Mouse (Mus musculus) embryonic facial prominence, embryonic 12.5 days (tissue): ENCODE measurements around the gene Zfp292. TPM values are rescaled to one million over a fixed set of nuclear protein-coding genes. Genes with fewer than 3 reads are reported as not detected.

Source experiments
- ATAC-seq: fragments of 200-750 bp; cut with Nextera tagmentation; 2 replicates; pipeline ENCODE4 v1.8.0; 2017; ENCODE audit not compliant: insufficient number of reproducible peaks, insufficient read depth, low FRiP score, low TSS enrichment
- H3K27ac ChIP-seq: fragments of 300-500 bp; sonication (generic); 2 replicates; pipeline ENCODE4 v1.5.1; 2016; ENCODE audit warnings: mild to moderate bottlenecking
- H3K27me3 ChIP-seq: fragments of 300-500 bp; sonication (generic); 2 replicates; pipeline ENCODE4 v1.6.1; 2016; ENCODE audit warnings: mild to moderate bottlenecking, moderate library complexity
- H3K36me3 ChIP-seq: fragments of 300-500 bp; sonication (generic); 2 replicates; pipeline ENCODE4 v1.6.1; 2016; ENCODE audit warnings: mild to moderate bottlenecking
- H3K4me1 ChIP-seq: fragments of 300-500 bp; sonication (generic); 2 replicates; pipeline ENCODE4 v1.6.1; 2016
- H3K4me2 ChIP-seq: fragments of 300-500 bp; sonication (generic); replicated peaks from 2 replicates; pipeline ENCODE4 v1.6.1; 2016; ENCODE audit warnings: mild to moderate bottlenecking, moderate library complexity
- H3K4me3 ChIP-seq: fragments of 300-500 bp; sonication (generic); 2 replicates; pipeline ENCODE4 v1.5.1; 2016; ENCODE audit warnings: mild to moderate bottlenecking
- H3K9ac ChIP-seq: fragments of 300-500 bp; sonication (generic); 2 replicates; pipeline ENCODE4 v1.6.1; 2016; ENCODE audit warnings: mild to moderate bottlenecking, moderate library complexity
- H3K9me3 ChIP-seq: fragments of 300-500 bp; sonication (generic); 2 replicates; pipeline ENCODE4 v1.6.1; 2016; ENCODE audit warnings: mild to moderate bottlenecking, moderate library complexity
- WGBS: fragments of 180-500 bp; shearing (Covaris S2); methylation state at CpG from one replicate; pipeline ENCODE4 v1.1.7; 2016; 5-methylcytosine and 5-hydroxymethylcytosine counted together
- polyA plus RNA-seq: library from polyadenylated mRNA; unstranded; fragments of >200 nt; fragmentation: Nextera tagmentation; extraction: Ambion mirVana; gene quantifications from 2 replicates; pipeline ENCODE4 v1.2.1, GENCODE M21; 2016

Zfp292 gene
- polyA plus RNA-seq, 1 experiment from 2014 or later = 27.9 TPM

GRCm38 (mm10) chr4:34786476-34786875 is 96.3 kb downstream of the Zfp292 start:
- no peak overlapping the region for H3K4me2 ChIP-seq
- H3K4me3 ChIP-seq = no peak overlapping the region
- no peak overlapping the region for H3K9ac ChIP-seq
- ATAC-seq = no peak
- no peaks in the 10 kb centered on the region for H3K36me3 ChIP-seq
- no peaks in the 10 kb centered on the region for H3K9me3 ChIP-seq
- H3K27me3 ChIP-seq = no peaks in the 10 kb centered on the region
- no peak overlapping the region for H3K27ac ChIP-seq
- no peaks in the 10 kb centered on the region for H3K4me1 ChIP-seq
- WGBS = 88% methylated on average over 3 of the region's 3 CpGs

- Histone ChIP-seq H3K36me3 (no peaks in the 10 kb centered on the region), H3K27me3 (no peaks in the 10 kb centered on the region), H3K9ac (no peak overlapping the region), H3K4me2 (no peak overlapping the region), H3K4me1 (no peaks in the 10 kb centered on the region), H3K9me3 (no peaks in the 10 kb centered on the region), H3K27ac (no peak overlapping the region), H3K4me3 (no peak overlapping the region)
- WGBS = 36% methylated on average over 2 of the region's 2 CpGs
- ATAC-seq = no peak
Measured at GRCm38 (mm10) chr4:34785646-34786045, 97.1 kb downstream of the Zfp292 start.

GRCm38 (mm10) chr4:34784865-34785264 is 97.9 kb downstream of the Zfp292 start:
- no peaks in the 10 kb centered on the region for H3K27me3 ChIP-seq
- no peak overlapping the region for H3K4me3 ChIP-seq
- ATAC-seq = no peak
- H3K4me2 ChIP-seq = no peak overlapping the region
- H3K4me1 ChIP-seq = no peaks in the 10 kb centered on the region
- 52% methylated on average over 5 of the region's 5 CpGs for WGBS
- H3K9me3 ChIP-seq = no peaks in the 10 kb centered on the region
- H3K9ac ChIP-seq = no peak overlapping the region
- no peaks in the 10 kb centered on the region for H3K36me3 ChIP-seq
- H3K27ac ChIP-seq = no peak overlapping the region

GRCm38 (mm10) chr4:34782730-34783129 is 100.0 kb downstream of the Zfp292 start:
- Histone ChIP-seq H3K4me1 (no peaks in the 10 kb centered on the region), H3K9me3 (no peaks in the 10 kb centered on the region), H3K4me2 (no peak overlapping the region), H3K9ac (no peak overlapping the region), H3K4me3 (no peak overlapping the region), H3K36me3 (no peaks in the 10 kb centered on the region), H3K27ac (no peak overlapping the region), H3K27me3 (no peaks in the 10 kb centered on the region)
- WGBS = 38% methylated on average over 4 of the region's 4 CpGs
- no peak for ATAC-seq

- no peaks in the 10 kb centered on the region for H3K36me3 ChIP-seq
- H3K27me3 ChIP-seq = no peaks in the 10 kb centered on the region
- H3K4me2 ChIP-seq = peak within 1 kb of the TSS; percentile 69
- no peaks in the 10 kb centered on the region for H3K9me3 ChIP-seq
- H3K9ac ChIP-seq = peak within 1 kb of the TSS; percentile 70
- WGBS = 6% methylated on average over 40 of the region's 40 CpGs
- H3K4me1 ChIP-seq = no peaks in the 10 kb centered on the region
- H3K27ac ChIP-seq = peak within 1 kb of the TSS; percentile 81
- ATAC-seq = peak; percentile 75
- peak within 1 kb of the TSS; percentile 68 for H3K4me3 ChIP-seq
Measured at GRCm38 (mm10) chr4:34777677-34778527, 104.9 kb downstream of the Zfp292 start, which contains the start of gene Smim8. TSS of gene Smim8 (minus strand) at chr4:34778423.

DNA sequence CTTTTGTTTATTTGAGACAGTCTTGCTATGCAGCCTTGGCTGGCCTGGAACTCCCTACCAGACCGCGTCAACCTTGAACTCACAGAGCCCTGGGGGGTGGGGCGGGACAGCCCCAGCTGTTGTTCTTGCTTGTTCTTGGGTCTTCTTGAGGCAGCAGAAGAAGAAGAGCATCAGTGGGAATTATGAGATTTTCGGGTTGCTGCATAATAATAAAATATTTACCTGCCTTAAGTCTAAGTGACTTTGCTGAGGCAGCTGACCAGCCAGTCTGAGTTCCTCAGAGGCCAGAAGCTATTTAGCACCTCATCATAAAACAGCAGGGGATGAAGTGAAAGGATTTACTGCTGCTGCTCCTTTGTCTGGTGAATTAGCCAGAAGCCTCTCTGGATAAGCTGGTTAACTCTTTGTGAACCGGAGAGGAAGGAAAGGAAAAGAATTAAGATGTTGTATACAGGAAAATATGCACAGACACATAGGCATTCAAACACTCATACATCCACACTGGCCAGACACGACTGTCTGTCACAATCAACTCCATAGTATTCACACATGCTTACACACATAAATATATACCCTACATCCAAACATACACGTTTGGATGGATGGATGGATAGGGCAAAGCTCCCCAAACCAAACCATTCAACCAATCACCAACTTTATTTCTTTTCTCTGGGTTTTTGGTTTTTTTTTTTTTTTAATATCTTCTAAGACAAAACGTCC is 110.9 kb downstream of the Zfp292 start:
- Histone ChIP-seq H3K27ac (no peak overlapping the region), H3K36me3 (0 out of 2 replicates have a peak, but pooled peaks cover 9% of the 10 kb centered on the region), H3K9me3 (no peaks in the 10 kb centered on the region), H3K4me2 (no peak overlapping the region), H3K4me3 (no peak overlapping the region), H3K27me3 (no peaks in the 10 kb centered on the region), H3K4me1 (no peaks in the 10 kb centered on the region), H3K9ac (no peak overlapping the region)
- no peak for ATAC-seq
- 18% methylated on average over 8 of the region's 8 CpGs for WGBS

- no peaks in the 10 kb centered on the region for H3K36me3 ChIP-seq
- ATAC-seq = no peak
- H3K9me3 ChIP-seq = no peaks in the 10 kb centered on the region
- H3K4me2 ChIP-seq = no peak within 1 kb of the TSS
- H3K27ac ChIP-seq = no peak within 1 kb of the TSS
- no peaks in the 10 kb centered on the region for H3K27me3 ChIP-seq
- H3K4me3 ChIP-seq = no peak within 1 kb of the TSS
- no peaks in the 10 kb centered on the region for H3K4me1 ChIP-seq
- H3K9ac ChIP-seq = no peak within 1 kb of the TSS
- 90% methylated on average over 1 of the region's 1 CpGs for WGBS
Measured at GRCm38 (mm10) chr4:34756163-34756562, 126.6 kb downstream of the Zfp292 start, which contains the start of gene Gm136. TSS of gene Gm136 (minus strand) at chr4:34756263.

Other genes with a start within 250 kb of the Zfp292 start
- gene Slc35a1, start 195.5 kb downstream of the Zfp292 start, polyA plus RNA-seq = 50.8 and 57.8 TPM in 2 replicates
- 0.47 and 0.50 TPM in 2 replicates for gene Cfap206, start 152.8 kb downstream of the Zfp292 start, polyA plus RNA-seq
- not detected in 2 replicates for gene Gm136, start 126.7 kb downstream of the Zfp292 start, polyA plus RNA-seq
- gene Smim8, start 104.5 kb downstream of the Zfp292 start, polyA plus RNA-seq = 48.8 and 56.9 TPM in 2 replicates
- gene Cga, start 10.8 kb upstream of the Zfp292 start, polyA plus RNA-seq = 2.0 and 4.7 TPM in 2 replicates